29 mouse cellular contexts compared by ENCODE assay signal in the genomic region with DNA sequence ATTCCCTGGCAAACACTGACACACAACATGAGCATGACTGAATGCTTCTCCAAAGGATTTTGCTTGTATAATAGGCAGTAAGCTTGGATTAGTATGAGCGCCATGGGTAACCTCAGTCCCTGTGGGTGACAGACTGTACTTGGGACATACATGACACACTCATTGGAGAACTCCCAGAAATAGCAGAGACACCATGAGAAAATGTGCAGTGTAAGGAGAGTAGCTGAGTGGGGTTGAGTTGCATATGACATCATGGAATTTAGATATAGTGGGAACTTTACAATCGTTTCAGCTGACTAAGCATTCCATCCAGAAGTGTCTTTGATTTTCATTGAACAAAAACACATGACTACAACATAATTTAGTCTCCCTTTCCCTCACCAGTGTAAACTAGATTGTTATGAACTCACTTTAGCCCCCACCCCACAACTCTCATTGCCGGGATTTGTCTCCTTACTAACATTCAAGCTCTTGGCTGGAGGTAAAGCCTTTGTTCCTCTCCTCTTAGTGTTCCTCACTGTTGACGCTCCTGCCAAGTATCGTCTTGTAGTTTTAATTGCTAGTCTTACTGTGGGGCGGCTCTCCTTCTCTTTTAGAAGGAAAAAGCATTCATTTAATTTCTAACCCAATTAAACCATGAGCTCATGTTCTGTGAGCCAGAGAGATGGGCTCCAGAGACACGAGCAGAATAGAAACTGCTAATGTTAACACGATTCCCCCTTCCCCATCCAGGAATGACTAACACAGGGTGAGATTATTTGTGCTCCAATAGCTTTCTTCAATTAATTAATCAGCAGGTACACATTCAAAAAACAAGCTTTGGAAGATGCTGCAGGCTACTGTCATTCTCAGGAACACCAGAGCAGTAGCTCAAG. TPM values are rescaled to one million over a fixed set of nuclear protein-coding genes. Genes with fewer than 3 reads are reported as not detected.
DNase-seq lines count a peak whose midpoint lies in the region; ATAC-seq and TF ChIP-seq lines count a peak whose summit lies in the region.
"Had no signal": no experiment of that assay in that cellular context is flagged by ENCODE, and none has a peak within 500 bp of the region (broad histone marks: within the 10 kb centered on the region; RNA-seq: fewer than 3 reads in every experiment).

No protein-coding gene starts in this region.

- no peak overlapping the region for H3K9ac ChIP-seq in midbrain, embryonic 13.5 days (replicated peaks)
- H3K9ac ChIP-seq in forebrain, postnatal 0 days, result no peak overlapping the region
- H3K9ac ChIP-seq: embryonic facial prominence, embryonic 13.5 days; intestine, embryonic 15.5 days; limb, embryonic 12.5 days; liver, postnatal 0 days had no signal

- no peak for DNase-seq in frontal cortex, postnatal 36 days (ENCODE audit: low spot score in 2 of 2)
- DNase-seq in midbrain, embryonic 10.5 days (ENCODE audit: low spot score), result no peak
- DNase-seq in brain, embryonic 14.5 days (ENCODE audit: low read depth), result peak; percentile 85
- peak; percentile 26 for DNase-seq in forebrain, postnatal 0 days
- DNase-seq in spleen, postnatal 10 days (ENCODE audit: low spot score in 2 of 2), result no peak
- no peak for DNase-seq in right cerebral cortex, adult 2 months (ENCODE audit: low spot score in 2 of 2)
- DNase-seq: adrenal gland, adult 2 months; cerebellum, adult 18-20 months; cerebellum, postnatal 25 days; gastrocnemius, postnatal 14 days; heart, adult 11 months; kidney, adult 8-10 months; kidney, postnatal 36 days; layer of hippocampus, postnatal 36 days; liver, postnatal 0 days; lung, postnatal 10 days; right cerebral cortex, postnatal 25 days; spleen, adult 18-20 months; thymus, postnatal 25 days had no signal

- ATAC-seq in frontal cortex, adult (ENCODE audit: low TSS enrichment), result peak; percentile 45
- ATAC-seq in midbrain, embryonic 13.5 days, result 0 out of 2 replicates have a peak, but pooled peaks have one; percentile 24
- peak; percentile 80 for ATAC-seq in forebrain, postnatal 0 days
- ATAC-seq: CD4-positive, CD25-positive, alpha-beta regulatory T cell, adult 4 months; intestine, embryonic 15.5 days; liver, postnatal 0 days; midbrain, embryonic 16.5 days had no signal

- H3K36me3 ChIP-seq in midbrain, embryonic 13.5 days, result no peaks in the 10 kb centered on the region
- no peaks in the 10 kb centered on the region for H3K36me3 ChIP-seq in midbrain, embryonic 10.5 days
- no peaks in the 10 kb centered on the region for H3K36me3 ChIP-seq in forebrain, postnatal 0 days (ENCODE audit: insufficient read depth)
- H3K36me3 ChIP-seq: embryonic facial prominence, embryonic 13.5 days; G1E; intestine, embryonic 15.5 days; limb, embryonic 12.5 days had no signal

- H3K9me3 ChIP-seq in midbrain, embryonic 13.5 days, result no peaks in the 10 kb centered on the region
- H3K9me3 ChIP-seq in midbrain, embryonic 10.5 days (replicated peaks), result no peaks in the 10 kb centered on the region
- no peaks in the 10 kb centered on the region for H3K9me3 ChIP-seq in forebrain, postnatal 0 days (ENCODE audit: low read length)
- H3K9me3 ChIP-seq: embryonic facial prominence, embryonic 13.5 days; G1E; intestine, embryonic 15.5 days; limb, embryonic 12.5 days had no signal

- H3K27ac ChIP-seq in midbrain, embryonic 13.5 days, result no peak overlapping the region
- no peak overlapping the region for H3K27ac ChIP-seq in midbrain, embryonic 10.5 days (replicated peaks)
- no peak overlapping the region for H3K27ac ChIP-seq in forebrain, postnatal 0 days (ENCODE audit: low read depth, low read length)
- H3K27ac ChIP-seq: embryonic facial prominence, embryonic 13.5 days; intestine, embryonic 15.5 days; limb, embryonic 12.5 days had no signal

- no peaks in the 10 kb centered on the region for H3K4me1 ChIP-seq in midbrain, embryonic 13.5 days (replicated peaks)
- no peaks in the 10 kb centered on the region for H3K4me1 ChIP-seq in midbrain, embryonic 10.5 days
- H3K4me1 ChIP-seq in forebrain, postnatal 0 days (ENCODE audit: insufficient read depth), result peaks cover 5% of the 10 kb centered on the region
- H3K4me1 ChIP-seq: embryonic facial prominence, embryonic 13.5 days; intestine, embryonic 15.5 days; limb, embryonic 12.5 days had no signal

- no peaks in the 10 kb centered on the region for H3K27me3 ChIP-seq in midbrain, embryonic 13.5 days
- no peaks in the 10 kb centered on the region for H3K27me3 ChIP-seq in midbrain, embryonic 10.5 days (ENCODE audit: low read depth, poor library complexity, severe bottlenecking)
- H3K27me3 ChIP-seq in forebrain, postnatal 0 days (ENCODE audit: insufficient read depth, low read length), result no peaks in the 10 kb centered on the region
- H3K27me3 ChIP-seq: embryonic facial prominence, embryonic 13.5 days; intestine, embryonic 15.5 days; limb, embryonic 12.5 days had no signal

- H3K4me2 ChIP-seq in midbrain, embryonic 13.5 days (replicated peaks), result no peak overlapping the region
- no peak overlapping the region for H3K4me2 ChIP-seq in forebrain, postnatal 0 days (ENCODE audit: low read depth)
- H3K4me2 ChIP-seq: embryonic facial prominence, embryonic 13.5 days; heart, embryonic 11.5 days; intestine, embryonic 15.5 days; limb, embryonic 12.5 days; liver, embryonic 11.5 days had no signal

- no peak for TF ChIP-seq CTCF in brain, embryonic 14.5 days (IDR thresholded peaks at IDR 0.05; ENCODE audit: borderline replicate concordance, extremely low read depth, insufficient read depth, insufficient read length)
- TF ChIP-seq CTCF in forebrain, postnatal 0 days (IDR thresholded peaks at IDR 0.05; ENCODE audit: low read depth), result no peak

- WGBS in midbrain, embryonic 13.5 days, result 74% methylated on average over 8 of the region's 8 CpGs
- WGBS in midbrain, embryonic 10.5 days, result 80% methylated on average over 8 of the region's 8 CpGs
- WGBS in forebrain, postnatal 0 days, result 23% methylated on average over 8 of the region's 8 CpGs

- no peak for TF ChIP-seq POLR2A in brain, embryonic 14.5 days (IDR thresholded peaks at IDR 0.05; ENCODE audit: borderline replicate concordance, extremely low read depth, insufficient read depth, insufficient read length, poor library complexity, severe bottlenecking)

- no peak overlapping the region for H3K4me3 ChIP-seq in midbrain, embryonic 13.5 days (replicated peaks)
- no peak overlapping the region for H3K4me3 ChIP-seq in midbrain, embryonic 10.5 days
- H3K4me3 ChIP-seq in forebrain, postnatal 0 days (ENCODE audit: low read depth, low read length), result no peak overlapping the region
- H3K4me3 ChIP-seq: embryonic facial prominence, embryonic 13.5 days; intestine, embryonic 15.5 days; limb, embryonic 12.5 days had no signal

RNA-seq across cellular contexts. Expression of a gene that starts 33.5 kb away (rescaled TPM):
- 10.1 and 12.5 TPM in 2 replicates for polyA plus RNA-seq in midbrain, embryonic 13.5 days (2015; fragmentation: Nextera tagmentation; extraction: Ambion mirVana)
- polyA plus RNA-seq in midbrain, embryonic 10.5 days (2016; fragmentation: Nextera tagmentation; extraction: Ambion mirVana), result 3.2 and 3.4 TPM in 2 replicates
- 9.9 and 10.0 TPM in 2 replicates for polyA plus RNA-seq in brain, embryonic 14.5 days (2012; rRNA removed)
- 30.4 and 34.7 TPM in 2 replicates for total RNA-seq in forebrain, postnatal 0 days (2014; rRNA removed)
- 8.1 and 13.9 TPM in 2 replicates for polyA plus RNA-seq in forebrain, postnatal 0 days (2015; fragmentation: Nextera tagmentation; extraction: Ambion mirVana)
- total RNA-seq: G1E had no signal
- polyA plus RNA-seq: G1E had no signal

Comparison
In these comparisons a context has a peak if more than half of its experiments do, and no peak if none do; other contexts are left out.
1. ATAC-seq: peak in every context shown above with its lines; median percentile 80 in forebrain, postnatal 0 days; 45 in frontal cortex, adult; 24 in midbrain, embryonic 13.5 days.
2. DNase-seq: peak in brain, embryonic 14.5 days (single experiment) and forebrain, postnatal 0 days (single experiment); none in frontal cortex, postnatal 36 days (0 of 2), midbrain, embryonic 10.5 days (single experiment), spleen, postnatal 10 days (0 of 2) and right cerebral cortex, adult 2 months (0 of 2).